Mouse (Mus musculus) olfactory bulb, adult 2 months (tissue): ENCODE data around the gene Pik3r5.

Source experiments
- CTCF ChIP-seq: fragments of 200-500 bp; IDR thresholded peaks from 2 replicates; pipeline ENCODE4 v1.5.1; 2012; ENCODE audit warnings: low read depth, mild to moderate bottlenecking, low read length, moderate library complexity; ENCODE audit not compliant: insufficient read depth
- POLR2A ChIP-seq: fragments of 200-500 bp; IDR thresholded peaks from 2 replicates; pipeline ENCODE4 v1.6.1; 2012; ENCODE audit warnings: mild to moderate bottlenecking, low read depth, low read length, moderate library complexity; ENCODE audit not compliant: insufficient read depth

- TF ChIP-seq CTCF (no peak), POLR2A (no peak)
Observed at GRCm38 (mm10) chr11:68452740-68453139, 20.8 kb downstream of the Pik3r5 start.
